Mouse (Mus musculus) adrenal gland, postnatal 10 days (tissue): ENCODE measurements around the gene Map3k1. TPM values are rescaled to one million over a fixed set of nuclear protein-coding genes. Genes with fewer than 3 reads are reported as not detected.
A peak's percentile ranks its signal among the peaks of the same experiment; 100 is the strongest.
"Not testable (repeated sequence)": the region's sequence is repeated elsewhere in the genome, so short reads cannot be mapped to it uniquely, and the experiment has no call there.

Experiments used
- DNase-seq: peaks from one replicate; pipeline ENCODE4 v3.0.0; 2021; ENCODE audit warnings: mixed read lengths
- total RNA-seq, 2 experiments: library from RNA; stranded (reverse); gene quantifications; 2 replicates each; pipeline ENCODE4 v1.2.3; 2021

The Map3k1 gene
- total RNA-seq, 2 experiments from 2014 or later, result 51.1 to 81.1 TPM

DNA sequence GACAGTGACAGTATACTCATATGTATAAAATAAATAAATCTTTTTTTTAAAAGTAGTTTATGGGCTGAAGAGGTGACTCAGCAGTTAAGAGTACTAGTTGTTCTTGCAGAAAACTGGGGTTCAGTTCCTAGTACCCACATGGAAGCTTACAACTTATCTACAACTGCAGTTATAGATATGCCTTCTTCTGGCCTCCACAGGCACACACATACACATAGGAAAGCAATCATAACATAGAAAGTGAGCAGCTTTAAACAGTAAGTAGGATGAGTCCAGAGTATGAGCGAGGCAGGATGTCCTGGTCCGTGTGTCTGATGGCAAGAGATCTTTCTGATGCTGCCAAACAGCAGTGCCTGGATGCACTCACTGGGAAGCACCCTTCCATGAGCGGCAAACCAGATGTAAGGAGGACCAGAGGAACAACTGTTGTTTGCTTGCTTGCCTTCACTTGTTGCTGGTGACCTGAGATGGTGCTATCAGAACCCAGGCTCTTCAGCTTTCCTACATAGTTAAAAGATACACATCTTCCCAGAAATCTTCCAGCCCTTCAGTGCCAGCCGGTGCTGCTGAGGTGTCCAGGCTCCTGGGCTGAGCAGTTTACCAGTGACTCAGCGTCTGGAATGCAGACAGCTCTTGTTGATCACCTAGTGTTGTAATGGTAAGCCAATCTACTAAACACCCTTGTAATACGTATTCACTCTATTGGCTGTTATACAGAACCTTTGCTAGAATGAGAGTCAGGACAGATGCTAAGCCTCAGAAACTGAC, 64.4 kb downstream of the Map3k1 start:
- no peak for DNase-seq

DNA sequence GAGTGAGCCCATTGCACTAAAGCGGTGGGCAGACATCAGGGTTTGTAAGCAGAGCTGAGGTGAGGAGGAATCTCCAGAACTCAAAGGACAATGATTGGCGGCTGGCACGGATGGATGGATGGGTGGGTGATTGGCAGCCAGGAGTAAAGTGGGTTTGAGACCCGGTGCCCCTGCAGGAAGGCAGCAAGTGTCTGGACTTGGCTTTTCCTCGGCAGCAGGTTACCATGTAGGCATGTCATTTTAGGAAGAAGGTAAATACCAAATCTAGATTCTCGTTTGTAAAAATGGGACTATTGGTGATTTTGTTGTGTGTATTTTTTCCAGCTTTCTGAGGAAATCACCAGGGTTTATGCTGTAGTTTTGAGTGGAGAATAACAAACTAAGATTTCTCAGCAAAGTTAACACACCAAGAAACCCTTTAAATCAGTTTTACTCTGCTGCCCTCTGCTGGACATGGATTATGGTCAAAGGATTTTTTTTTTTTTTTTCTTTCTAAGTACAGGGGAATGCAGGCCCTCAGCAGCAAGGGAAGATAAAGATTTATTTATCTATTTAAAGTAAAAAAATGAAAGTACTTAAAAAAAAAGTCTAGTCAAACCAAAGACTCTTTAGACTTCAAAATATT, 66.7 kb downstream of the Map3k1 start:
- DNase-seq, result peak; percentile 76

DNA sequence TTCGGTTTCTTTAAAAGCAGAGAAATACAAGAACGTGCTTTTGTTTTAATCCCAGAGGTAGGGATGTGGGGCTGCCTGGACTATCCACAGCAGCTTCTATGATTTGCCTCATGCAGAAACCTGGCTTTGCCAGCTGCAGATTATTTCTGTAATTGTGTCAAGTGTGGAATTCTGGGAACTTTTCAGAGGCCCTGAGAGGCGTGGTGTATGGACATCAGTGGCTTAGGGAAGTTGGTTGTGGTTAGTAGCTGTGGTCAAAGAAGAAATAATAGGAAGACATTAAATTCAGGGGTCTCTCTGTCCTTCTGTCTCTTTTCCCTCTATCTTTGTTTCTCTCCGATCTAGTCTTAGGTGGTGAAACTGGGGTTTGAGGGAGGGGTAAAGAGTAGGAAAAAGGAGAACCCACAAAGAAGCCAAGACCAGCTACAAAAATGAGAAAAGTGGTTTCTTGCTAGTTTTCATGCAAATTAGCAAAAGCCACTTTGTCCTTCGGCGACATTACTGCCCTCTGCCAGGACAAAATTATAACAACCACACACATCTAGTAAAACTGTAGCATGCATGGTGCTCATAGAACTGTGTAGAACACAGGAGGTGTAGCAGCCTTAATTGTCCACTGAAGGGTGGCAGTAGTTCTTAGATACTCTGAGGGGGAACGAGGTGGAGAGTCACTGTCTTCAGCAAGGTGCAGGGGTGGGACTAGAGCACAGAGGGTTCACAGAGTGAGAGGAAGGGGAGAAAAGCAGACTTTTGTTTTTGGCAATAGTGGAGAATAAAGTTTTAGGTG, 67.4 kb downstream of the Map3k1 start:
- DNase-seq, result no peak

DNA sequence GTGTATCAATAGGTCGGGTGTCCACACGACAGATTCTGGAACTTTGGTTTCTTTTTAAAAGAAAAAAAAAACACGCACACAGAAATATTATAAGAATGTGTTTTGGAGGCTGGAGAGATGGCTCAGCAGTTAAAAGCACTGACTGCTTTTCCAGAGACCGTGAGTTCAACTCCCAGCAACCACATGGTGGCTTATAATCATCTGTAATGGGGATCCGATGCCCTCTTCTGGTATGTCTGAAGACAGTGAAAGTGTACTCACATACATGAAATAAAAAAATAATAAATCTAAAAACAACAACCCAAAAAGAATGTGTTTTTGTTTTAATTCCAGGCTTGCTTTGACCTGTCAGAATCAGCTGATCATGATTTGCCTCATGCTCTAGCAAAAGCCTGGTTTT, 81.9 kb downstream of the Map3k1 start:
- no peak for DNase-seq

DNA sequence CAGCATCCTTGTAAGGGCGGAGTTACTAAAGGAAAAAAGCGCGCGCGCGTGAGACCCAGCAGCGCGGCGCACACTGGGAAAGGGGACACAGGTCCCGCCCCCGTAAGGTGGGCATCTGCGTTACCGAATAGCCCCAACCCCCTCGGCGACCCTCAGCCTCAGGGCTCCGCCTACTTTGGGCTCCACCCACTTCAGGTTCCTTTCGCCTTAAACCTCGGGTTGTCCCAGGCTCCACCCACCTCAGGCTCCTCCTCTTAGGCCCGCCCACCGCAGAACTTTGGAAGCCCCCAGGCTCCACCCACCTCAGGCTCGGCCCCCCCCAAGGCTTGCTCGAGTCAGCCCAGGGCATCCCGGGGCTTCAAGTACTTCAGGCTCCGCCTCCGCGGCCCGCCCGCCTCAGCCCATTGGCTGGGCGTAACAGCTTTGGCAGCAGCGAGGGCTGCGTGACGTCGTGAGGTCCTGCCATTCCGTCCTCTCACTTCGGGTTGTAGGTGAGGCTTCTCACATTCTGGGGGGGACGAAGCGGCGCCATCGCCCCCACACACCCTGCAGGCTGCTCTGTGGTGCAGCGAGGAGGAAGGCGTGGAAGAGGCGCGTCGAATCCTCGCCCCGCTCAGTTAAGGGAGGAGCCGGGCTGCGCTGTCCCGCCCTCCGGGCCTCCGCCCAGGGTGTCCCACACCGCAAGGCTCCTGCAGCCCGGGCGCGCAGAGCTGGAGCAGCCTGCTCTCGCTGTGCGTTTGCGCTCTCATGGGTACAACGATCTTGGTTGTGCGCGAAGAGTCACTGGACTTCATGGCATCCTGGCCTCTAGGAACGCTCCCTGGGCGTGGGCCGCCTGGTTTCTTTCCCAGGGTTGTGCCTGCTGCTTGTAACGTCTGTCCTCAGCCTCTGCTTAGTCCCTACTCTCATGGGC, 83.4 kb downstream of the Map3k1 start:
- DNase-seq, result peak; percentile 98

DNA sequence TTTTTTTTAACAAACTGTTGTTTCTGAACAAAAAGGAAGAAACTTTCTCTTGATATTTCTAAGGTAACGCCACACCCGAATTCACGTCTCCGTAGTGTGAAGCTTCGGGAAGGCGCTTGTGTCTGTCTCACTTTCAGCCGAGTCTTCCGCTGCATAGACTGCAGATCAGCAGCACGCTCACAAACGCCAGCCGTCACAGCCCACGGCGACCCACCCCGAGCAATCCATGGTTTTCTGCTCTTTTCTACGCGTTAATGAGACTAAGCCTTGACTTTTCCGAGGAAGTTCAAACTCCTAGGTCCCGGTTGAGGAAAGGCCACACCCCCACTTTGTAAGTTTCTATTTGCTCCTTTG, 84.0 kb downstream of the Map3k1 start:
- DNase-seq, result no peak

DNA sequence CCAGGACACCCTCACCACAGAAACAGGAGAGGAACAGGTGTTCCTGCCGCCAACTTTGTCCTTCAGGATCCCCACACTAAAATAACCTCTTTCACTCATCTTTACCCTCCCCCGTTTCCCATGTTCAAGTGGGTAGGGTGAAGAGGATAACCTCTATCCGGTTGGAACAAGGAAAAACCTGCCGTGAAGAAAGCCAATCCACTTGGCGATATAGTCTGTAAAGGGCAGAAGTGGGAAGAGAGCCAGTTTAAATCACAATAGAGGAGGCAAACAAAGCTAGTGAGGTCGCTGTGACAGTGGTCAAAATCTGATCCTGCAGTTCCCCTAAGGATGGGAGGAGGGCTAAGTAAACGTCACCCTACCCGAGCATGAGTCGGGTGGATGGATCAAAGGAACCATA, 89.1 kb downstream of the Map3k1 start:
- no peak for DNase-seq

DNA sequence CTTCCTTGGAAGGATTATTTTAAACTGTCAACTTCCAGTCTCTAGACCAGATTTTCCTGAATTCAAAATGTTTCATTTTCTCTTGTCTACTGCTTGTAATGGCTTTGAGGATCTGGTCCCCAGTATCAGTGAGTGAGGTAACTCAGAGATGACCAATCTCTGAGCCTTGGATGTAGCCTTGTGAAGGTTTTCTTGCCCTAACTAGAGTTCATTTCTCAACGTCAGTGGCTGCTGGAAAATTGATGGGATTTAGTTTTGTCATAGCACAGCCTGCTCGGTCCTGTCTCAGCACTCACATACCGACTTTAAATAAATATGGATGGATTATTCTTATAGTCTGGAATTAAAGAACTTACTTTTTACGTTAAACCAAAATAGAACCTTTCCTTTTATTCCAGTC, 98.3 kb downstream of the Map3k1 start:
- DNase-seq, result peak; percentile 11

- DNase-seq, result not testable (repeated sequence)
Measured at GRCm38 (mm10) chr13:111703952-111704351, 104.8 kb downstream of the Map3k1 start.

GRCm38 (mm10) chr13:111703396-111703795, 105.4 kb downstream of the Map3k1 start:
- no peak for DNase-seq

Other genes starting within 250 kb of the Map3k1 start
- gene Gm10198, start 216.2 kb downstream of the Map3k1 start, total RNA-seq, result not detected
- 10 to 100 TPM; 37.3 to 37.4 TPM for gene Mier3, start 128.0 kb downstream of the Map3k1 start, total RNA-seq